Mouse (Mus musculus): Measurements from ENCODE around the gene Gemin5. TPM values are rescaled to one million over a fixed set of nuclear protein-coding genes. Genes with fewer than 3 reads are reported as not detected.
A peak's percentile ranks its signal among the peaks of the same experiment; 100 is the strongest.
"Not testable (repeated sequence)": the region's sequence is repeated elsewhere in the genome, so short reads cannot be mapped to it uniquely, and the experiment has no call there.

Gene Gemin5
- polyA plus RNA-seq, 1 experiment from 2014 or later: 14.9 TPM

- H3K27me3 ChIP-seq (ENCODE audit: control insufficient read depth, insufficient read depth, low read length): no peaks in the 10 kb centered on the region
- peaks cover 16% of the 10 kb centered on the region for H3K4me1 ChIP-seq (ENCODE audit: control insufficient read depth, insufficient read depth, low read length)
- H3K9ac ChIP-seq (replicated peaks; ENCODE audit: low read depth, low read length): no peak overlapping the region
- no peaks in the 10 kb centered on the region for H3K9me3 ChIP-seq (ENCODE audit: control insufficient read depth, low read length)
- H3K4me2 ChIP-seq (ENCODE audit: low read depth, low read length): no peak overlapping the region
- no peak for ATAC-seq (ENCODE audit: low read depth)
- peaks cover 22% of the 10 kb centered on the region for H3K36me3 ChIP-seq (ENCODE audit: control insufficient read depth, insufficient read depth, low read length)
- WGBS: 55% methylated on average over 3 of the region's 3 CpGs
- H3K27ac ChIP-seq (ENCODE audit: low read depth, low read length): no peak overlapping the region
- no peak overlapping the region for H3K4me3 ChIP-seq (ENCODE audit: low read depth, low read length)
Observed at GRCm38 (mm10) chr11:58107009-58107408, 61.3 kb downstream of the Gemin5 start.

GRCm38 (mm10) chr11:58104351-58104791, 64.0 kb downstream of the Gemin5 start:
- Histone ChIP-seq H3K4me3 (ENCODE audit: low read depth, low read length) (peak overlapping the region; percentile 90), H3K27ac (ENCODE audit: low read depth, low read length) (peak overlapping the region; percentile 82), H3K4me2 (ENCODE audit: low read depth, low read length) (peak overlapping the region; percentile 76), H3K27me3 (ENCODE audit: control insufficient read depth, insufficient read depth, low read length) (no peaks in the 10 kb centered on the region), H3K36me3 (ENCODE audit: control insufficient read depth, insufficient read depth, low read length) (no peaks in the 10 kb centered on the region), H3K4me1 (ENCODE audit: control insufficient read depth, insufficient read depth, low read length) (peaks cover 16% of the 10 kb centered on the region), H3K9me3 (ENCODE audit: control insufficient read depth, low read length) (no peaks in the 10 kb centered on the region), H3K9ac (replicated peaks; ENCODE audit: low read depth, low read length) (peak overlapping the region; percentile 88)
- ATAC-seq (ENCODE audit: low read depth): peak; percentile 29
- 0% methylated on average over 24 of the region's 24 CpGs for WGBS

- peaks cover 16% of the 10 kb centered on the region for H3K4me1 ChIP-seq (ENCODE audit: control insufficient read depth, insufficient read depth, low read length)
- under 1% methylated on average over 55 of the region's 55 CpGs for WGBS
- no peaks in the 10 kb centered on the region for H3K36me3 ChIP-seq (ENCODE audit: control insufficient read depth, insufficient read depth, low read length)
- H3K9ac ChIP-seq (replicated peaks; ENCODE audit: low read depth, low read length): peak within 1 kb of the TSS; percentile 88
- peak within 1 kb of the TSS; percentile 90 for H3K4me3 ChIP-seq (ENCODE audit: low read depth, low read length)
- H3K27me3 ChIP-seq (ENCODE audit: control insufficient read depth, insufficient read depth, low read length): no peaks in the 10 kb centered on the region
- peak within 1 kb of the TSS; percentile 76 for H3K4me2 ChIP-seq (ENCODE audit: low read depth, low read length)
- H3K27ac ChIP-seq (ENCODE audit: low read depth, low read length): peak within 1 kb of the TSS; percentile 82
- H3K9me3 ChIP-seq (ENCODE audit: control insufficient read depth, low read length): no peaks in the 10 kb centered on the region
- ATAC-seq (ENCODE audit: low read depth): peak; percentile 97
Observed at GRCm38 (mm10) chr11:58103697-58104306, 64.5 kb downstream of the Gemin5 start, which contains the start of gene Cnot8. TSS of gene Cnot8 (plus strand) at chr11:58104153.

- no peaks in the 10 kb centered on the region for H3K9me3 ChIP-seq (ENCODE audit: control insufficient read depth, low read length)
- ATAC-seq (ENCODE audit: low read depth): peak; percentile 39
- 53% methylated on average over 13 of the region's 13 CpGs for WGBS
- H3K27me3 ChIP-seq (ENCODE audit: control insufficient read depth, insufficient read depth, low read length): no peaks in the 10 kb centered on the region; the same call in 1 of the 2 replicates
- peak overlapping the region; percentile 88 for H3K9ac ChIP-seq (replicated peaks; ENCODE audit: low read depth, low read length)
- peak overlapping the region; percentile 76 for H3K4me2 ChIP-seq (ENCODE audit: low read depth, low read length)
- H3K36me3 ChIP-seq (ENCODE audit: control insufficient read depth, insufficient read depth, low read length): no peaks in the 10 kb centered on the region
- H3K4me3 ChIP-seq (ENCODE audit: low read depth, low read length): peak overlapping the region; percentile 90
- H3K27ac ChIP-seq (ENCODE audit: low read depth, low read length): peak overlapping the region; percentile 63
- H3K4me1 ChIP-seq (ENCODE audit: control insufficient read depth, insufficient read depth, low read length): peaks cover 16% of the 10 kb centered on the region
Observed at GRCm38 (mm10) chr11:58103344-58103653, 65.0 kb downstream of the Gemin5 start.

- Histone ChIP-seq H3K27me3 (ENCODE audit: control insufficient read depth, insufficient read depth, low read length) (no peaks in the 10 kb centered on the region; the same call in 1 of the 2 replicates), H3K36me3 (ENCODE audit: control insufficient read depth, insufficient read depth, low read length) (no peaks in the 10 kb centered on the region), H3K9ac (replicated peaks; ENCODE audit: low read depth, low read length) (no peak overlapping the region), H3K4me2 (ENCODE audit: low read depth, low read length) (peak overlapping the region; percentile 76; the same call in 1 of the 2 replicates), H3K27ac (ENCODE audit: low read depth, low read length) (no peak overlapping the region), H3K4me3 (ENCODE audit: low read depth, low read length) (0 out of 2 replicates have a peak overlapping the region, but pooled peaks have one; percentile 90), H3K9me3 (ENCODE audit: control insufficient read depth, low read length) (no peaks in the 10 kb centered on the region), H3K4me1 (ENCODE audit: control insufficient read depth, insufficient read depth, low read length) (peaks cover 16% of the 10 kb centered on the region)
- 88% methylated on average over 9 of the region's 9 CpGs for WGBS
- ATAC-seq (ENCODE audit: low read depth): no peak
Observed at GRCm38 (mm10) chr11:58102581-58103343, 65.6 kb downstream of the Gemin5 start.

- Histone ChIP-seq H3K27me3 (ENCODE audit: control insufficient read depth, insufficient read depth, low read length) (no peaks in the 10 kb centered on the region; the same call in 1 of the 2 replicates), H3K4me2 (ENCODE audit: low read depth, low read length) (no peak overlapping the region), H3K27ac (ENCODE audit: low read depth, low read length) (no peak overlapping the region), H3K4me1 (ENCODE audit: control insufficient read depth, insufficient read depth, low read length) (peaks cover 16% of the 10 kb centered on the region), H3K9ac (replicated peaks; ENCODE audit: low read depth, low read length) (no peak overlapping the region), H3K4me3 (ENCODE audit: low read depth, low read length) (no peak overlapping the region), H3K9me3 (ENCODE audit: control insufficient read depth, low read length) (no peaks in the 10 kb centered on the region), H3K36me3 (ENCODE audit: control insufficient read depth, insufficient read depth, low read length) (no peaks in the 10 kb centered on the region)
- no peak for ATAC-seq (ENCODE audit: low read depth)
- WGBS: 80% methylated on average over 3 of the region's 3 CpGs
Observed at GRCm38 (mm10) chr11:58102146-58102545, 66.2 kb downstream of the Gemin5 start.

GRCm38 (mm10) chr11:58101194-58101720, 67.1 kb downstream of the Gemin5 start:
- Histone ChIP-seq H3K4me3 (ENCODE audit: low read depth, low read length) (no peak overlapping the region), H3K36me3 (ENCODE audit: control insufficient read depth, insufficient read depth, low read length) (no peaks in the 10 kb centered on the region), H3K9ac (replicated peaks; ENCODE audit: low read depth, low read length) (no peak overlapping the region), H3K4me2 (ENCODE audit: low read depth, low read length) (no peak overlapping the region), H3K9me3 (ENCODE audit: control insufficient read depth, low read length) (no peaks in the 10 kb centered on the region), H3K4me1 (ENCODE audit: control insufficient read depth, insufficient read depth, low read length) (peaks cover 16% of the 10 kb centered on the region), H3K27ac (ENCODE audit: low read depth, low read length) (no peak overlapping the region), H3K27me3 (ENCODE audit: control insufficient read depth, insufficient read depth, low read length) (no peaks in the 10 kb centered on the region; the same call in 1 of the 2 replicates)
- WGBS: 88% methylated on average over 4 of the region's 4 CpGs
- ATAC-seq (ENCODE audit: low read depth): no peak

GRCm38 (mm10) chr11:58100006-58100405, 68.3 kb downstream of the Gemin5 start:
- Histone ChIP-seq H3K4me1 (ENCODE audit: control insufficient read depth, insufficient read depth, low read length) (peaks cover 7% of the 10 kb centered on the region), H3K4me3 (ENCODE audit: low read depth, low read length) (no peak overlapping the region), H3K27me3 (ENCODE audit: control insufficient read depth, insufficient read depth, low read length) (no peaks in the 10 kb centered on the region; the same call in 1 of the 2 replicates), H3K27ac (ENCODE audit: low read depth, low read length) (no peak overlapping the region), H3K36me3 (ENCODE audit: control insufficient read depth, insufficient read depth, low read length) (no peaks in the 10 kb centered on the region), H3K9ac (replicated peaks; ENCODE audit: low read depth, low read length) (no peak overlapping the region), H3K9me3 (ENCODE audit: control insufficient read depth, low read length) (no peaks in the 10 kb centered on the region), H3K4me2 (ENCODE audit: low read depth, low read length) (no peak overlapping the region)
- 90% methylated on average over 2 of the region's 2 CpGs for WGBS
- no peak for ATAC-seq (ENCODE audit: low read depth)

GRCm38 (mm10) chr11:58098366-58098720, 70.0 kb downstream of the Gemin5 start:
- H3K9ac ChIP-seq (replicated peaks; ENCODE audit: low read depth, low read length); H3K27ac ChIP-seq (ENCODE audit: low read depth, low read length); H3K9me3 ChIP-seq (ENCODE audit: control insufficient read depth, low read length); H3K4me3 ChIP-seq (ENCODE audit: low read depth, low read length); H3K4me2 ChIP-seq (ENCODE audit: low read depth, low read length); H3K36me3 ChIP-seq (ENCODE audit: control insufficient read depth, insufficient read depth, low read length); ATAC-seq (ENCODE audit: low read depth); H3K27me3 ChIP-seq (ENCODE audit: control insufficient read depth, insufficient read depth, low read length); H3K4me1 ChIP-seq (ENCODE audit: control insufficient read depth, insufficient read depth, low read length): not testable (repeated sequence)
- 61% methylated on average over 5 of the region's 5 CpGs for WGBS
